Mouse (Mus musculus): ENCODE measurements around the gene Rad54l2.

Gene Rad54l2
- long read RNA-seq, experiment 1, partial matches to known transcripts, result 0 of 1 reads
- long read RNA-seq, experiment 1, other reads (novel, unspliced or antisense), result 1 of 1 reads
- long read RNA-seq, experiment 2, partial matches to known transcripts, result 0 of 1 reads
- long read RNA-seq, experiment 2, other reads (novel, unspliced or antisense), result 1 of 1 reads

DNA sequence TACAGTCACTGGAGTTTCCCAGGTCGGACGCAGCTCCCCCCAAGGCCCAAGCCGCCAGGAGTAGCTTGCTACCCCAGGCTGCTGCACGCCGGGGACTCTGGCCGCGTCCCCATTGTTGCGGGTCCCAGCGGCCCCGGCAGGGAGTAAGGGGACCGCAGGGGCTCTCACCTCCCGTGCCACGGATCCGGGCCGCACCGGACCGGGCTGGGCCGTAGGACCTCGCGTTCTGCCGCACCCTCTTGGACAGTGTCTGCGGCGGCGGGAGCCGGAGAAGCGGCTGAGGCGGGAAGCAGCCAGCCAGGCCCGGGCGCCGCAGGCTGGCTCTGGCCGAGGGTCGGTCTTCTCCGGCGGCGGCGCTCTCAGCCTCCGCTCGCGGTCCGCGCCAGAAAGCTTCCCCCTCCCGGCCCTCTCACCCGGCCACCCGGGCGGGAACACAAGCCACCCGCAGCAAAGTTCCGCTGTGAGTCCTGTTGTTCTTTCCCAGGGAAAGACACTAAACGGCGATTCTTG, at the start of gene Rad54l2:
TSS of gene Rad54l2 (minus strand) at position 383 of the 510 bp plus-strand sequence.
- intact Hi-C loops (cut with DNase I), result loop anchor here (5.0 kb wide), 1 partner anchor 42 kb away; no protein-coding TSS in a partner anchor

DNA sequence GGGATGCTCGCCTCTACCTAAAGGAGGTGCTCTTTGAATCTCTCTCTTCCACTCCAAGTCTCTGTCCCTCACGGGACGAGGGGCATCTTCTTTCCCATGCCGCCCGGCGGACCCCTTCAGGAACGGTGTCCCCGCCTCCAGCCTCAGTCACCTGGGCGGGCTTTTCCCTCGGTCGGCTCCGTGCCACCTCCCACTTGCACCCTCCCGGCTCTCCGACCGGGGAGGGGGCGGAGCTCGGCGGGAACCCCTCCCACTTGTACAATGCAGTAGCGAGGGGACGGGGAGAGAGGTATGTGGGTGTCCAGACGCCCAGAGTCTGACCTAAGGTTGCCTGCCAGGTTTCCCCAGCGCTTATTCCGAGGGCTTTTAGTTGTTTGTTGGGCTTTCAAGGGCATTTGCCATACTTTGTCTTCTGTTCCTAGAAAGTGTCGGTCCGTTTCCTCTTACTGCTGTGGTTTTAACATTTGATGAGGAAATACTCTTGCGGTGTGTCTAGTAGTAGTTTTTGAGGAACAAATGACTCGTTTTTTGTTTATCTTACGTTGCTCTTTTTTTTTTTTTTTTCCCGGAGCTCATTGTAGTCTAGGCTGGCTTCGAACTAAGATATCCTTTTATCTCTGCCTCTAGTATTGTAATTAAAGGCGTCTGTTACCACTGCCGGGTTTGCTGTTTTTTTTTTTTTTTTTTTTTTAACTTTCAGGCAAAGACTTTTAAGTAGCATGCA, 33.5 kb upstream of the Rad54l2 start:
- intact Hi-C loops (cut with DNase I), result loop anchor here (2.0 kb wide), 1 partner anchor 64 kb away; the partner anchor contains the start of gene Rbm15b

DNA sequence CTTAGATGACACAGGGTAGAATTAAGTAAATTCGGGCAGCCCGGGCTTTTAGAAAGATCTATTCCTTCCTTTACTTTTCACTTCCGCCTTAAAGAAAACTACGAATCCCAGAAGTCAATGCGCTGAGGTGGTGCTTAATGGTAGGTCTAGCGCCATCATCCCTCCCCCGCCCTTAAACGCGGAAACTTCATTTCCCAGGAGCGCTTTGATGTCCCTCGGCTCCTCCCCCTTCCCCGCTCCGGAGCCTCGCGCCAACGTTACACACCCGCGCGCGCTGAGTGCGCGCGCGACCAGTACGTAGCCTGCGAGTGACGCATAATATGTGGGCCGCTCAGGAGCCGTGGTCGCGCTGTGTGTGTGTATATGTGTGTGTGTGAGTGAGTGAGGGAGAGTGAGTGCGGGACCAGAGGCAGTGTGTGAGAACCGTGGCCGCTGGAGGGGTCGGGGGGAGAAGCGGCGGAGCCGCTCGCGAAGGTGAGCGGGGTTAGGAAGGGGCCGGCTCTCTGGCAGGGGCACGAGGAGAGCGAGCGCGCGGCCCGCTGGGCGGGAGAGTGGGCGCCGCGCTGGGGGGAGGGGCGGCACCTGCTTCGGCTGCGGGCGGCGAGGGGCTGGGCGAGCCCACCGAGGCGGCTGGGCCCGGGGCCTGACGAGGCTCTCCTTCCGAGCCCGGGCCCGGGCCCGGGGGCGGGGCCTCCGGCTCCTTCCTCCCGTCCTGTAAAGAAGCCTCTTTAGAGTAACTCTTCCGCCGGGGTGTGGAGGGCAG, 32.8 kb upstream of the Rad54l2 start, which contains the start of gene Dcaf1:
TSS of gene Dcaf1 (plus strand) at position 257 of the 763 bp plus-strand sequence.
- intact Hi-C loops (cut with DNase I), result loop anchor here (2.0 kb wide), 1 partner anchor 65 kb away; the partner anchor contains the start of gene Rbm15b

DNA sequence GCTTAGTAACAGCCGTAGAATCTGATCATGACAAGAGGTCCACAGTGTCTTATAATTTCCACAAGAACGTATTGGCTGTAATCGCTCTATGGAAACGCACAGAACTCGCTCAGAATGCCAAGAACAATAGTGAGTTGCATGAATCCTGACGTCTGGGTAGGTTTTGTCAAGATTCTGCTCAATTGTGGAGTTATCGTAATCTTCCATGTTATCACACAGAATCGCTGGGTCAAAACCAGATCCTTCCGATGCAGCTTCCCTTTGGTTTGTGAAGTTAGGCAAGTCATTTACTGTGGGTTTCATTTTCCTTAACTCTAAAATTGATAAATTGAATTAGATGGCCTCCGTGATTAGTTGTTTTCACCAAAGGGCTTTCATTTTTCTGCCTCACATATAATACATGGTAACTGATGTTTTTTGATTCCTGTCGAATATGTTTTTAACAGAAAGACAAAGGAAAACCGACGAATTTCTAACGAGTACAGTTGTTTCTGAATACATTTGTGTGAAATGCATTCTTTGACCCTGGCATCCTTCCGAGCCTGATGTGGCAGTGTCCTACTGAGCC, 32.1 kb upstream of the Rad54l2 start:
- intact Hi-C loops (cut with DNase I), result no loop called here

DNA sequence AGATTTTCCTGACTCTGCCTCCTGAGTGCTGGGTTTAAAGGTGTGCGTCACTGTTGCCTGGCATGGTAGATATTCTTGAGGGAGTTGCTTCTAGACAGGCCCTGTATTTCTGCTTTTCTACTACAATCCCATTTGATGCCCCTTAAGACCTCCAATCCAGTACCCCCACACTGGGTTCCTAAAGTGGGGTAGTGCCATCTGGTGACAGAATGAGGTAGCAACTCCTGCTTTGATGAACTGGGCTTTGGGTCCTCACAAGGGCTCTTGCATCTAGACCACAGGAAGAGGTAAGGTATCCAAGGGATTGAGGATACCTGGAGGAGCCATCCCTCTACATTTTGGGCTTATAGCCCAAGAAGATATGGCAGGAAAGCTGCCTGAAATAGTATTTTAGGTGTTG, 30.2 kb upstream of the Rad54l2 start:
- intact Hi-C loops (cut with DNase I), result loop anchor here (5.0 kb wide), 1 partner anchor 132 kb away; the partner anchor contains the start of gene Tex264

DNA sequence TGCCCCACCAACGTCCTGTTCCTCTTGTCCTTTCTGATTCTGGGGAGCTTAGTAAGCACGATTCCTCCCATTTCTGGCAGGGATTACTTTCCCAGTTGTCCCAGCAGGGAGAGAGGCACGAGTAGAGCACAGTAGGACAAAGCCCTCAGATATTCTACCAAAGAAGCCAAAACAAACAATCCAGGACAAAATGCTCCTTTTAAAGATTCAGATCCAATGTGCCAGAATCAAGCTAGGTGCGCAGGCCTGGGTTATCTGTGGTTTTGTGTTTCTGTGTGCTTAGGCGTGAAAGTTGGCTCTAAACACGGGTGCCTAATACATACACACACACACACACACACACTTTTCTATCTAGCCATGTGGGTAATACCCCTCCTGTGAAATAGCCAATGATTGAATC, 29.2 kb upstream of the Rad54l2 start:
- intact Hi-C loops (cut with DNase I), result loop anchor here (5.0 kb wide), 1 partner anchor 131 kb away; the partner anchor contains the start of gene Tex264

DNA sequence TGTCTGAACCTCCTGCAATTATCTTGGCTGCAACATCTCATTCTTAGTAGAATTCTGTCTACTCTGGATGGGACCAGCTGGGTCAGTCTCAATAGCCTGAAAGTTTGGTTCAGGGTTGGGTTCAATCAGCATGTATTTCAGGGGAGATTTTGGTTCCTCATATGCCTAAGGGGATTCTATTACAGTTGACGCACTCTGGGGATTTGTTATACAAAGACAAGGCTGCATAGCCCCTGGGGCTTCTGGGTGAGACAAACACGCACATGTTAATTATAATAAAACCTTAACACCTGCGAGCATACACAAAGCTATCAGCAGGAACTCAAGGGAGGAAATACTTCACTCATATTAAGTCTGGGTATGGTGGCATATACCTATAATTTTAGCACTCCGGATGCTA, 17.5 kb upstream of the Rad54l2 start:
- intact Hi-C loops (cut with DNase I), result no loop called here

DNA sequence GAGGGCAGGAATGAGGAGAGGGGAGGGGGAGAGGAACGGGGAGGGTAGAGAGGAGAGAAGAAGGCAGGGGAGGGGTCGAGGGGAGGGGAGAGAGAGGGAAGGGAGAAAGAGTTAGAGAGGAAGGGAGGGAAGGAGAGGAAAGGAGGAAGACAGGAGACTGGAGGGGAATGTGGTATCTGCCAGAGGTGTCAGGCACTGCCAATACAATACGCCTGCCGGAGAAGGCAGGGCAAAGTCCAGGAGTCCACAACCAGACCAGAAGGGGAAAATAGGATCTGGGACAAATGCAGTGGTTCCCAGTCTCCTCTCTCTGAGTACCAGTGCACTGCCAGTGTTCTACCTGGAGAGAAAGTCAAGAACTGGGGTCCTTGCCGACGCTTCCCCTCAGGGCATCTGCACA, 1.8 kb upstream of the Rad54l2 start:
- intact Hi-C loops (cut with DNase I), result no loop called here

DNA sequence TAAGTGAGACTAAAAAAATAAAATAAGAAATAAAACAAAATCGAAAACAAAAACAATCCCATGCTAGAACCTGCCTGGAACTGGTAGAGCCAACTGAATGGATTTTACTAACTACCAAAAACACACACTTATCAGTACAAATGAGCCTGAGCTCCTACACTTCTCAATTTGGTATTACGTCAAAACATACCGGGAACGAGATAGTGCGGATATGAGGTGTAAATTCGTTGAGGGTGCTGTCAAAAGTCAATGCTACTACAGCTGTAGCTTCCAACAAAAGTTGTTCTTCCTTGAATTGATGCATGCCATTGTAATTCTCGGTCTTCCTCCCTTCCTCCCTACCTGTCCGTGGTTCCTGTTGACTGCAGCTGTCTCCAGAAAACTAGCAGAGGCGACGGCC, 369 bp upstream of the Rad54l2 start:
- intact Hi-C loops (cut with DNase I), result loop anchor here (5.0 kb wide), 1 partner anchor 42 kb away; no protein-coding TSS in a partner anchor

DNA sequence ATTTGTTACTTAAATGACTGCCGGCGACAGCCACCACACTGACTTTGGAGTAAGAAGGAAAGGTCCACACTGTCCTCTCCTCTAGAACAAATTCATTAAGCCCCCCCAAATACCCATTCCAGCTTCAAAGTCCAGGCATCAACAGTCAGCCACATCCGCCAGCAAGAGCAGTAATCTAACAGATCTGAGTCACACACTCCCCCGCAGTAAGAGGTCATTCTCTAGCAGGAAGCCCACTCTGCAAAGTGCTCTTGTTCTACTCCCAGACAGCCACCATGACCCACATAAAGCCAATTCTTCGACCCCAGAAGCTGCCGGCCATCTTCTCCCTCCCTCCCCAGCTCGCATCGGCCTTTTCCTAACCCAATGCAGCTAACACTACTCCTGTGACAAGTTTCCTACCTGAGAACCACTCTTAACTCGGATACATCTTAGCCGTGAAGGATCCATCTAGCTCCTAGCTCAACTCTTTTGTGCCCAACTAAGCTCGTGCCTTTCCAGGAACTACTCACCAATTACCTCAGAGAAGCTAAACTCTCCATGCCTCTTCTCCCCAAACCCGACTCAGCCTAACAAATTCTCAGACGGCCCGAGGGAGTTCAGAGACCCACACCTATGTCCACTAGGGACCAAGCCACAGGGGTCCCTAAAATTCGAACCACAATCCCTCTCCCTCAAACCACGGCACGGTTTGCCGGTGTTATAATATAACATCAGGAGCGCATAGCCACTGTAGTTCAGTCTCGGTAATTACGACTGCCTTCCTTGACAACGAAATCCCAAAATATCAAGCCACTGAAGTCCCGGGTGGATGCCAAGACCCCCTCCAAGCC, 799 bp downstream of the Rad54l2 start:
- intact Hi-C loops (cut with DNase I), result loop anchor here (5.0 kb wide), 1 partner anchor 41 kb away; no protein-coding TSS in a partner anchor

DNA sequence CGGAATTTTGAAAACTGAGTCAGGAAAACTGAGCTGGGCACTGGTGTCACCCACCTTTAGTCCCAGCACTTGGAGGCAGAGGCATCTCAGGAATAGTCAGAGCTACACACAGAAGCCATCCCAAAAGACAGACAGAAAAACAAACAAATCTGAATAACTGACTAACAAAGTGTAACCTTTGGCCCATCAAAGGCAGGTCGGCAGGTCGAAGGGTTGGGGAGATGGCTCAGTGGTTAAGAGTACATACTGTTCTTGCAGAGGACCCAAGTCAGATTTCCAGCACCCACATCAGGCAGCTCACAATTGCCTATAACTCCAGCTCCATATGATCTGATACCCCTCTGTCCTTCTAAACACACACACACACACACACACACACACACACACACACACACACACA, 3.8 kb downstream of the Rad54l2 start:
- intact Hi-C loops (cut with DNase I), result loop anchor here (5.0 kb wide), 1 partner anchor 38 kb away; no protein-coding TSS in a partner anchor

DNA sequence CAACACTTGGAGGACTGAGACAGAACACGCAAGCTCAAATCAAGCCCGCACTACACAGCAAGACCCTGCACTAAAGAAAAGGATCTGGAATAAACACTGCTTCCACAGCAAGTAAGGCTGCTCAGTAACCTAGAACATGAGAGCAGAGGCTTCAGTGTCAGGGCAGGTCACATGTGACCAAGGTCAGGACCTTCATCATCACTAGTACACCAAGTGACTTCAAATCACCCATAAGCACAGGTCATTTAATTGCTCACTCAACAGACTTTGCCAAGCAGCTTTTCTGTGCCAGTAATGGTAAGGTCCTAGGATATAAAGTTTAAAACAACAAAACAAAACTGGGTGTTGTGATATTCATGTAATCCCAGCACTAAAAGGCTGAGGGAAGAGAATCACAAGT, 5.4 kb downstream of the Rad54l2 start:
- intact Hi-C loops (cut with DNase I), result no loop called here

DNA sequence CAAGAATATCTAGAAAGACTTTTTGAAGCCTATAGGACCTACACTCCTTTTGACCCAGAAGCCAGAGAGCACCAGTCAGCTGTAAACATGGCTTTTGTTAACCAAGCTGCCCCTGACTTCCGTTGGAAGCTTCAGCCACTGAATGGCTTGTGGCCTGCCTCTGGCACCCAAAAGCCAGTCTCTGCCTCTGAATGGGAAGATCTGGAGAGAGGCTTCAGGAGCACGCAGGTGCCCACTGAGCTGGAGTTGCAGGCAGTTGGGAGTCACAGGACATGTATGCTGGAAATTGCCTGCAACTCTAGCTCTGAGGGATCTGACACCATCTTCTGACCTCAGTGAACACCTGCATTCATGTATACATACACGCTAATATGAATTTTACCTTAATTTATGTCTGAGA, 8.9 kb downstream of the Rad54l2 start:
- intact Hi-C loops (cut with DNase I), result no loop called here

DNA sequence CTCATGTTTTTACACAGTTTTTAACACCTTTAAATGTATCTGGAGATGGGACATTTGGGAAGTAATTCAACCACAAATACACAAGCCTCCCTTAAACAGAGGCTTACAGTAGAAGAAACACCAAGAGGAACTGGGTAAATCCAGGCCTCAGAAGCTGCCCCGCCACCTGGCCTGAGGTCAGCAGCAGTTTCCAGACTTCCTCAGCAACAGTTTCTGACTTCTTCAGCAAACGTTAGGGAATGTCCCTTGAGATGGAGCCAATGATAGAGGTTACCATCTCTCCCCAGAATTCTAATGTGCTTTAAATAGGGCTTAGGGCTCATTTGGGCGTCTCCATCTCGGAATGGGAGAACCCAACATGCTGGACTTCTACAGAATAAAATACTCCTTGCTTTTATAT, 10.7 kb downstream of the Rad54l2 start:
- intact Hi-C loops (cut with DNase I), result no loop called here

DNA sequence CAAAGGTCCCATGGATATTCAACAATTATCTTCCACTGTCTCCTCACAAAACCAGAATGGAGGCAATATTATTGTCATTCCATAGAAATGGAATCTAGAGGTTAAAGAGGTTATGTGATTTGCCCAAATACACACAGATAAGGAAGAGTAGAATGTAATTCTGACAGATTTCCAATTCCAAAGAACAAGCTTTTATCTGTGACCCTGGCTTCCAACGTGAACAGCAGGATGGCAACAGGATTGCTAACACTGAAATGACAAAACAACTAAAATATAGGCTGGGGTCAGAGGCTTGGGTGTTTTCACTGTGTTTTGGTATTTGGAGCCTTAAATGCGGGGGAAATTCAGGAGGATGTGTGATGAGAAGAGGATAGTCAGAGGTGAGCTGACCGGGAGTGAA, 11.6 kb downstream of the Rad54l2 start:
- intact Hi-C loops (cut with DNase I), result no loop called here

DNA sequence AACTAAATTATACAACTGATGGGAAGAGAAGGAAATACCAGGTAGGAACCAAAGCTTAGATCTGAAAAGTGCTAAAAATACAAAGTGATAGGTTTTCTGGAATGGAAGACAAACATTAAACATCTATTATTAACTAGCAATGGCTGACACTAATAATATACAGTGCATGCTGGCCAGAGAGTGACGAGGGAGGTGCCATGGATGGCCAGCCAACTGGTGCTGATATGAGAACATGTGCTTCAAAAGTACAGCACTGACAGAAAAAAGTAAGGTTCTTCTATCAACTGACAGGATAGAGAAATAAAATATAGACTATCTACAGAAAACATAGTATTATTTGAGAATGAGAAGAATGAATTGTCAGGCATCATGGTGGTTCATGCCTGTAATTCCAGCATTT, 12.9 kb downstream of the Rad54l2 start:
- intact Hi-C loops (cut with DNase I), result no loop called here

DNA sequence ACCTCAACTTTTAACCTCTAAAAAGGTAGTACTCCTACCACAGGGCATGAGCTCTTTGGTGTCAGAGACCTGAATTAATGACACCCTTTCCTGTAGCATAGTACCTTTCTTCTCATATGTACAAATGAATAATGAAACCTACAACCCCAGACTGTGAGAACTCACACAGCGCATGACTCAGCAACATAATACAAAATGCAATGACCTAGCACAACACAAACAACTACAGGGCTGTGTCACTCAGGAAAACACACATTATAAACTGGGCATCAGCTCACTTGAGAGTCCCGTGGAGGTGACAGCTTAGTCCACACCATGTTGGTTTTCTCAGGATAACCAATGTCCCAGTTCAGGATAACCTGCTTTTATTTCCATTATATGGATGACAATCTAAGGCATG, 17.2 kb downstream of the Rad54l2 start:
- intact Hi-C loops (cut with DNase I), result no loop called here

DNA sequence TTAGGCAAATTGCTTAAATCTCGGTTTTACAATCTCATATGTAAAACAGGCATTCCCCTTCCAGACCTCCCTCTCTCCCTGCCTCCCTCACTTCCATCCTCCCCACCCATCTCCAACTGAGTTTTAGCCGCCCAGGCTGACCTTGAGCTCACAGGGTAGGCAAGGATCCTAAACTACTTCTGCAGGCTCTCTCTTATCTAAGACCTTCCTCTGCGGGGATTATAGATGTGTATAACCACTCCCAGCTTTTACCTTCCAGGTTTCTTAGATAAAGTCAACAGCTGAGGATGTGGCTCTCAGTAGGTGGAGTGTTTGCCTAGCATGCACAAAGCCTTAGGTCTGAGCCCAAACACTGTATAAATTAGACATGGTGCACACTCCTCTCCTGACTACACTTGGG, 18.8 kb downstream of the Rad54l2 start:
- intact Hi-C loops (cut with DNase I), result no loop called here

DNA sequence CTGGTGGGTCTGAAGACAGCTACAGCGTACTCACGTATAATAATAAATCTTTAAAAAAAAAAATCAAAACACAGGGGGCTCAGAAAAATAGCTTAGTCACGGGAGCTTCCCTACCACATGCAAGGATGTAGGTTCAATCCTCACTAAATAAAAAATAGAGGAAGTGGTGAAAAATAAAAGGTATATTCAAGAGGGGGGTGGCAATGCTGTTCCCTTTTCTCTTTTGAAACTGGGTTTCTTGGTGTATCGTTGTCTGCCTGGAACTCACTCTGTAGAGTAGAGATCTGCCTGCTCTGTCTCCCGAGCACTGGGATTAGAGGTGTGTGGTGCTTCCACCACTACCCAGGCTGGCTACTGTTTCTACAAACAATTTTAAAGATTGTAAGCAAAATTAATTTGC, 19.2 kb downstream of the Rad54l2 start:
- intact Hi-C loops (cut with DNase I), result no loop called here

DNA sequence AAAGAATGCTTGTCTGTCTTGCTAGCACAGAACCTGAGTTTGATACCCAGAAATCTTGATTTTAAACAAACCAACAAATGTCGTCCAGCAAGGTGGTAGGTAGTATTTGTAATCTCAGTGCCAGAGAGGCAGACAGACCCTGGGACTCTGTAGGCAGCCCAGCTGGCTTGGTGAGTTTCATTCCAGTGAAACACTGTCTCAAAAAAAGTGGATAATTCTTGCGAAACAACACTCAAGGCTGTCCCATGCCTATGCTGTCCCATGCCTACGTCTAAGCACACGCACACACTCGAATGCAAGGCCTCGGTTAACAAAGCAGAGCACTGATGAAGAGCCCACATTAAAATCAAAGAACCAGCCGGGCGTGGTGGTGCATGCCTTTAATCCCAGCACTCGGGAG, 32.6 kb downstream of the Rad54l2 start:
- intact Hi-C loops (cut with DNase I), result no loop called here
